Mouse (Mus musculus) stomach, postnatal 0 days (tissue): ENCODE measurements at regions not wholly inside any gene's neighbourhood (a gene's known extent, or its start where the extent isn't known, plus 50 kb on each side); places are given as distances from the start of the nearest gene placed in this dataset.

Experiments used
- ATAC-seq: fragments of 200-750 bp; cut with Nextera tagmentation; 2 replicates; pipeline ENCODE4 v1.8.0; 2017; ENCODE audit not compliant: low FRiP score, low TSS enrichment
- DNase-seq: peaks from one replicate; pipeline ENCODE4 v3.0.0-alpha.2; 2016; ENCODE audit warnings: low spot score
- H3K27ac ChIP-seq: fragments of 300-500 bp; sonication (generic); replicated peaks from 2 replicates; pipeline ENCODE4 v1.5.1; 2014; ENCODE audit warnings: mild to moderate bottlenecking, control low read depth
- H3K27me3 ChIP-seq: fragments of 300-500 bp; sonication (generic); 2 replicates; pipeline ENCODE4 v1.6.1; 2014; ENCODE audit warnings: low read length; ENCODE audit not compliant: control insufficient read depth, insufficient read depth
- H3K36me3 ChIP-seq: fragments of 300-500 bp; sonication (generic); 2 replicates; pipeline ENCODE4 v1.6.1; 2014; ENCODE audit warnings: low read length, mixed read lengths; ENCODE audit not compliant: control insufficient read depth, insufficient read depth
- H3K4me1 ChIP-seq: fragments of 300-500 bp; sonication (generic); replicated peaks from 2 replicates; pipeline ENCODE4 v1.6.1; 2014; ENCODE audit warnings: antibody characterized with exemption; ENCODE audit not compliant: control insufficient read depth, insufficient read depth
- H3K4me2 ChIP-seq: fragments of 300-500 bp; sonication (generic); replicated peaks from 2 replicates; pipeline ENCODE4 v1.6.1; 2014; ENCODE audit warnings: low read depth, mild to moderate bottlenecking, control low read depth, moderate library complexity
- H3K4me3 ChIP-seq: fragments of 300-500 bp; sonication (generic); 2 replicates; pipeline ENCODE4 v1.5.1; 2014; ENCODE audit warnings: low read depth, low read length, control low read depth
- H3K9ac ChIP-seq: fragments of 300-500 bp; sonication (generic); 2 replicates; pipeline ENCODE4 v1.6.1; 2014; ENCODE audit warnings: mild to moderate bottlenecking, low read length, control low read depth, mixed read lengths
- H3K9me3 ChIP-seq: fragments of 300-500 bp; sonication (generic); 2 replicates; pipeline ENCODE4 v1.6.1; 2016; ENCODE audit warnings: low read length; ENCODE audit not compliant: control insufficient read depth
- CTCF ChIP-seq: IDR thresholded peaks from 2 replicates; pipeline ENCODE4 v1.5.1; 2016; ENCODE audit warnings: antibody characterized with exemption, low read depth, mild to moderate bottlenecking, moderate library complexity
- EP300 ChIP-seq: optimal IDR thresholded peaks from 2 replicates; pipeline ENCODE3; 2016; ENCODE audit warnings: antibody characterized with exemption
- WGBS: fragments of 180-500 bp; shearing (Covaris S2); extraction: QIAGEN DNeasy Blood & Tissue Kit; methylation state at CpG from one replicate; pipeline ENCODE4 v1.1.7; 2014; 5-methylcytosine and 5-hydroxymethylcytosine counted together

DNA sequence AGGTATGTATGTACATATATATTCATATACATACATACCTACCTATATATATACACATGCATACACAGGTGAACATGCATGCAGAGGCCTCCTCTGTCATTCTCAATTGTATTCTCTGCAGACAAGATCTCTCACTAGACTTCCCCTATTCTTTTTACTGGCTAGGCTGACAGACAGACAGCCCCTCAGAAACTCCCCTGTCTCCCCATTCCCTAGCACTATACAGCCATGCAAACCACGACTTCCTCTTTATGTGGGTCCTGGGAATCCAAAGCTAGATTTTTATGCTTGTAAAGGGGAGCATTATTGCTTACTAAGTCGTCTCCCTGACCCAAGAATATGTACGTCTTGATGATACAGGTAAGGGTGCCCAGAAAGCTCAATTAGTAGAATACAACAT is 86.9 kb downstream of the Fam124b start:
- H3K9ac ChIP-seq, result no peak overlapping the region
- no peaks in the 10 kb centered on the region for H3K36me3 ChIP-seq
- WGBS, result 62% methylated on average over 3 of the region's 3 CpGs
- TF ChIP-seq EP300 (no peak), CTCF (no peak)
- DNase-seq (no peak), ATAC-seq (no peak)
- H3K9me3 ChIP-seq, result no peaks in the 10 kb centered on the region
- no peak overlapping the region for H3K27ac ChIP-seq
- H3K4me2 ChIP-seq, result no peak overlapping the region
- no peak overlapping the region for H3K4me3 ChIP-seq
- H3K27me3 ChIP-seq, result no peaks in the 10 kb centered on the region
- H3K4me1 ChIP-seq, result no peaks in the 10 kb centered on the region

DNA sequence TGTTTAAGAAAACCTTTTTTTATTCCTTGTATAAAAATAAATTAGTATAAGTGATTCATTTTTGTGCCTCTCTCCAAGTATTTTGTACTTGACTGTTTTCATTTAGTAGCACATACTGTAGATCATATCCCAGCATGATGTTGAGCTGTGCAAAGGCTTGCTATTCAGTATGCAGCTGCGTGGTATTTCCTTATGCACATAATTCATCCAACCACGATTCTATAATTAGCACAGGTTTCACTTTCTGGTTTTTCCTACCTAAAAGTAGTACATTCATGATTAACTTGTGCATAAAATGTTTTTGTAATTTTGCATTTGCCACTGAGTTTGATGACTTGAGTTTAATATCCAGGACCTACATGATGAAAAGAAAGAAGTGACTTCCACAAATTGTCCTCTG is 94.3 kb downstream of the Fam124b start:
- no peak overlapping the region for H3K4me2 ChIP-seq
- DNase-seq, result no peak
- WGBS, result 88% methylated on average over 2 of the region's 2 CpGs
- H3K27ac ChIP-seq, result no peak overlapping the region
- TF ChIP-seq EP300 (no peak), CTCF (no peak)
- no peaks in the 10 kb centered on the region for H3K9me3 ChIP-seq
- no peak for ATAC-seq
- no peak overlapping the region for H3K9ac ChIP-seq
- H3K4me1 ChIP-seq, result no peaks in the 10 kb centered on the region
- no peaks in the 10 kb centered on the region for H3K36me3 ChIP-seq
- no peak overlapping the region for H3K4me3 ChIP-seq
- H3K27me3 ChIP-seq, result no peaks in the 10 kb centered on the region

DNA sequence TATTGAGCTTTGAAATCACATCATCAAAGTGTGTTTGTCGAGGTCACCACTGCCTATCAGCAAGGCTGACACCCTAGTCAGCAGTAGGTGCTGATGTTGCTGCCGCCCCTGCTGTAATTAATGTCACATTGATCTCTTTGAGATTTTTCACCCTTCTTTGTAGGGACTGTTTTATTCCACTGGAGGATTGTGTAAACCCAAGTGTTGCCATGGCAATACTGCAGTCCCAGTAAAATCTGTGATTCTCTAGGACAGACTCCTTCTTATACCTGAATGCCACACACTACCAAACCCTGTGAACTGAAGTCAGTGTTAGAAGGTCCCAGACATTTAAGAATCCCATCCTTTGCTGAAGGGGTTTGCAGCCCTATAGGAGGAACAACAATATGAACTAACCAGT is 102.4 kb downstream of the Fam124b start:
- DNase-seq (no peak), ATAC-seq (no peak)
- TF ChIP-seq EP300 (no peak), CTCF (no peak)
- Histone ChIP-seq H3K4me3 (no peak overlapping the region), H3K9ac (no peak overlapping the region), H3K4me2 (no peak overlapping the region), H3K36me3 (no peaks in the 10 kb centered on the region), H3K27me3 (no peaks in the 10 kb centered on the region), H3K9me3 (no peaks in the 10 kb centered on the region), H3K4me1 (no peaks in the 10 kb centered on the region), H3K27ac (no peak overlapping the region)
- 44% methylated on average over 2 of the region's 2 CpGs for WGBS

DNA sequence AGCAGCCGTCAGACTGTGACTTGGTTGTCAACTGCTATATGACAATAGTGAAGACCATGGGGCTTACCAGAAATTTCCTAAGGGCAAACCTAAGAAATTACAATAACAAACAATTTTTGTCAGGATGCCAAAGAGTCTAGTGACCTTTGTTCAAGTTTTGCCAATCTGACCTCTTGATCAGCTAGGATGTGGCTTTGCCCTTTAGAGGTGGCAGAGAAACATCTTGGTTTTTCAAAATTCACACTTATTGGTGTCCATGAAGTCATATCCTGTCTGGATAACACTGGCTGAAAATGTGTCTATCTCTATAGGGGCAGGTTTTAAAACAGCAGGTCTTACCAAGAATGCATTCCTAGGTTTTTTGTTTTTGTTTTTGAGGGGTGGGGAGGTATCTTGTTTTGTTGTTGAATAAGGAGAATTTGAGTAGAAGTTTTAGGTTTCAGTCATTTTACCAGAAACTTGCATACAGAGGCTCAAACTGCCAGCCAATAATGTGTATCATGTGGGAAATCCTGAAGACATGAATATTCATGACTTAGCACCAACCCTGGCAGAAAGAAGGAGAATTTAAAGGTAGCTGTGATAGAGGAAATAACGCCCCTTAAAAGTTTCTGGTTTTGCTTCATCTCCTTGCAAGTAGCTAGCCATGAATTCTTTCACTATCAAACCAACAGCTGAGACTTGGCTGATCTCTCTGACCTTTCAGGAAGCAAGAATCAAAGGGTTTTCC is 110.4 kb downstream of the Fam124b start:
- TF ChIP-seq CTCF (no peak), EP300 (no peak)
- WGBS, result 71% methylated on average over 2 of the region's 2 CpGs

DNA sequence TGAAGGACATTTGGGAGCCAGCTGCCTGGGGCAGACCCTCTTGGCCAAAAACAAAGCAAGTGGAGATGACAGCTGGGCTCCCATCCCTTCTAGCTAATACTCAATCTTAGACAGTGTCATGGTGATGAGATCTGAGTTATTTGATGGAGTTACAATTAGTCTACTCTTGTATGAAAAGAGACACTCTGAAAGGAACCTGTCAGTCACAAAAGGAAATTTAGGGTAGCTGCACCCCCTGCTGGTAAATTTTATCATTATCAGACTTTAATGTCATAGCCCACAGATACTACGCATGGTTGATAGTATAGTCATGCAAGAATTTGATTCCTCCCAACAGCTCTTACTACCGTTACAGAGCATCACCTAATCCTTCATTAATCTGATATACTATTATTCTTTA is 112.0 kb downstream of the Fam124b start:
- no peak for DNase-seq
- Histone ChIP-seq H3K27me3 (no peaks in the 10 kb centered on the region), H3K36me3 (no peaks in the 10 kb centered on the region), H3K9me3 (no peaks in the 10 kb centered on the region), H3K4me1 (no peaks in the 10 kb centered on the region), H3K9ac (no peak overlapping the region), H3K4me2 (no peak overlapping the region), H3K27ac (no peak overlapping the region), H3K4me3 (no peak overlapping the region)
- ATAC-seq, result no peak
- WGBS, result 63% methylated on average over 2 of the region's 2 CpGs
- TF ChIP-seq EP300 (no peak), CTCF (peak; percentile 67)

More for the DNA sequence above, 110.4 kb downstream of the Fam124b start:
- H3K4me1 ChIP-seq, result no peaks in the 10 kb centered on the region
- no peaks in the 10 kb centered on the region for H3K9me3 ChIP-seq
- no peak overlapping the region for H3K4me3 ChIP-seq
- no peak overlapping the region for H3K4me2 ChIP-seq
- no peaks in the 10 kb centered on the region for H3K36me3 ChIP-seq
- ATAC-seq, result no peak
- no peak overlapping the region for H3K9ac ChIP-seq
- DNase-seq, result no peak
- no peaks in the 10 kb centered on the region for H3K27me3 ChIP-seq
- H3K27ac ChIP-seq, result no peak overlapping the region

DNA sequence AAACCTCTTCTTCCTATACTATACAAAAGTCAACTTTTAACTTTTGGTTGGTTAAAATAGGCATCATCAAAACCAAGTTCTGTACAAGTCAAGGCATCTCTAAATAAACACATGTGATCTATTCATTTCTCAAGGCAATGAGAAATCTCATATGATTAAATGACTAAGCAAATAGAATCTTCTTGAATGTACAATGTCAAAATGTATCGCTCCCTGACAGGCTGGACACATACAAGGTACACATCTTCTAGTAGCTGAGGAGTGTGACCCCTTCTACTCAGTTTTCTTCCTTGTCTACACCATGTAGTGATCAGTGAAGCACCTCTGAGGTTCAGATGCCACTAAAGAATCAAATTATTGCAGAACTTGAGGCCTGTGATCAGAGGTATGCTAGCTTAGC is 120.0 kb downstream of the Fam124b start:
- Histone ChIP-seq H3K9ac (no peak overlapping the region), H3K27ac (no peak overlapping the region), H3K4me1 (no peaks in the 10 kb centered on the region), H3K4me3 (no peak overlapping the region), H3K27me3 (no peaks in the 10 kb centered on the region), H3K9me3 (no peaks in the 10 kb centered on the region), H3K4me2 (no peak overlapping the region), H3K36me3 (no peaks in the 10 kb centered on the region)
- WGBS, result 91% methylated on average over 1 of the region's 1 CpGs
- ATAC-seq, result no peak
- no peak for TF ChIP-seq EP300
- TF ChIP-seq CTCF, result no peak
- DNase-seq, result no peak
